Mouse (Mus musculus) forebrain, embryonic 11.5 days (tissue): Measurements from ENCODE around the gene Rnf111. TPM values are rescaled to one million over a fixed set of nuclear protein-coding genes. Genes with fewer than 3 reads are reported as not detected.
"Not testable (repeated sequence)": the region's sequence is repeated elsewhere in the genome, so short reads cannot be mapped to it uniquely, and the experiment has no call there.

Experiments
- ATAC-seq: fragments of 200-750 bp; cut with Nextera tagmentation; replicated peaks from 2 replicates; pipeline ENCODE4 v1.8.0; 2017; ENCODE audit warnings: moderate TSS enrichment; ENCODE audit not compliant: low FRiP score
- DNase-seq: peaks from one replicate; pipeline ENCODE4 v3.0.0-alpha.2; 2017; ENCODE audit warnings: low spot score
- H3K27ac ChIP-seq: fragments of 300-500 bp; sonication (generic); 2 replicates; pipeline ENCODE4 v1.5.1; 2014; ENCODE audit warnings: low read depth, low read length
- H3K27me3 ChIP-seq: fragments of 300-500 bp; sonication (generic); 2 replicates; pipeline ENCODE4 v1.6.1; 2014; ENCODE audit warnings: mild to moderate bottlenecking, low read length, mixed read lengths; ENCODE audit not compliant: control insufficient read depth, insufficient read depth
- H3K36me3 ChIP-seq: fragments of 300-500 bp; sonication (generic); 2 replicates; pipeline ENCODE4 v1.6.1; 2014; ENCODE audit warnings: mild to moderate bottlenecking, low read length, moderate library complexity, mixed read lengths; ENCODE audit not compliant: control insufficient read depth, insufficient read depth
- H3K4me1 ChIP-seq: fragments of 300-500 bp; sonication (generic); replicated peaks from 2 replicates; pipeline ENCODE4 v1.6.1; 2014; ENCODE audit warnings: low read length, mixed read lengths; ENCODE audit not compliant: control insufficient read depth, insufficient read depth
- H3K4me2 ChIP-seq: fragments of 300-500 bp; sonication (generic); 2 replicates; pipeline ENCODE4 v1.6.1; 2014; ENCODE audit warnings: low read depth, mild to moderate bottlenecking, low read length, moderate library complexity, mixed read lengths; ENCODE audit not compliant: severe bottlenecking
- H3K4me3 ChIP-seq: fragments of 300-500 bp; sonication (generic); 2 replicates; pipeline ENCODE4 v1.5.1; 2014; ENCODE audit warnings: low read depth, low read length
- H3K9ac ChIP-seq: fragments of 300-500 bp; sonication (generic); 2 replicates; pipeline ENCODE4 v1.6.1; 2014; ENCODE audit warnings: low read length
- H3K9me3 ChIP-seq: fragments of 300-500 bp; sonication (generic); 2 replicates; pipeline ENCODE4 v1.6.1; 2016; ENCODE audit warnings: low read length, mixed read lengths; ENCODE audit not compliant: control insufficient read depth
- WGBS: fragments of 180-500 bp; shearing (Covaris S2); extraction: QIAGEN DNeasy Blood & Tissue Kit; methylation state at CpG from one replicate; pipeline ENCODE4 v1.1.7; 2014; 5-methylcytosine and 5-hydroxymethylcytosine counted together
- polyA plus RNA-seq: library from polyadenylated mRNA; unstranded; fragments of >200 nt; fragmentation: Nextera tagmentation; extraction: Ambion mirVana; gene quantifications from 2 replicates; pipeline ENCODE4 v1.2.1, GENCODE M21; 2014

The Rnf111 gene
- polyA plus RNA-seq, 1 experiment from 2014 or later = 43.6 TPM

DNA sequence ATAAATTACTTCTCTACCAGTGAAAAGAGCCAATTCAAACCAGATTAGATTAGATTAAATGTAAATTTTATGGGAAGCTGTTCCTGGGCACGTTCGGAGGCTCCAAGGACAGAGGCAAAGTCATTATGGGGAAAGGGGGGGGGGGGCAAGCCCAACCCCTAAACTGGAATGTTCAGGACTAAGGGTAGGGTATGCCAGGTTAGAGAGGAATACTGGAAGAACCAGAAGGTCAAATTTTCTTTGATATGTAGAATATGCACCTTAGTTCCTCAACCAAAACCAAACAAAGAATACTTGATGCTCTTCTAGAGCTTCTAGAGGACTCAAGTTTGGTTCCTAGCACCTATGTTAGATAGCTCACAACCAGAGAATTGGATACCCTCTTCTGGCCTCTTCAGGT, 16.1 kb downstream of the Rnf111 start:
- Histone ChIP-seq H3K4me2 (no peak overlapping the region), H3K9ac (no peak overlapping the region), H3K36me3 (no peaks in the 10 kb centered on the region), H3K4me1 (no peaks in the 10 kb centered on the region), H3K27ac (no peak overlapping the region), H3K9me3 (no peaks in the 10 kb centered on the region), H3K4me3 (no peak overlapping the region), H3K27me3 (no peaks in the 10 kb centered on the region)
- WGBS = 95% methylated on average over 2 of the region's 2 CpGs
- ATAC-seq (no peak), DNase-seq (no peak)

DNA sequence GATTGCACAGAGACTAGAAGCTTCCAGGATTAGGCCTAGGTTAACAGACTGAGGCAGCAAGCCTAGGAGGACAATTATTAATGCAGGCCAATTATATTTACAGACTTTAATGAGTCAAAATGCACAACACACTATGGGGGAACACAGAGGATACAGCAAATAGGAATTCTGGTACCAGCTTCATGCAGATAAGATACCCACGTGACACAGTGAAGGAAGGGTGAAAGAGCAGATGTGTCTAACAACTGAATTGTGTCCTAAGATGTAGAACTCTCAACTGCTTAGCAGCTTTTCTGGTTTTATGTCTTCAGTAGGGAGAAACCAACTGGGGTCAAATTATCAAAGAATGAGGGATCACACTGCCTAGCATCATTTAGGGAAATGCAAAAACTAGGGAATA, 17.7 kb downstream of the Rnf111 start:
- no peaks in the 10 kb centered on the region for H3K27me3 ChIP-seq
- no peak overlapping the region for H3K9ac ChIP-seq
- H3K36me3 ChIP-seq = no peaks in the 10 kb centered on the region
- H3K9me3 ChIP-seq = no peaks in the 10 kb centered on the region
- 95% methylated on average over 1 of the region's 1 CpGs for WGBS
- H3K4me3 ChIP-seq = no peak overlapping the region
- H3K4me2 ChIP-seq = no peak overlapping the region
- H3K4me1 ChIP-seq = no peaks in the 10 kb centered on the region
- no peak for ATAC-seq
- H3K27ac ChIP-seq = no peak overlapping the region
- DNase-seq = no peak

DNA sequence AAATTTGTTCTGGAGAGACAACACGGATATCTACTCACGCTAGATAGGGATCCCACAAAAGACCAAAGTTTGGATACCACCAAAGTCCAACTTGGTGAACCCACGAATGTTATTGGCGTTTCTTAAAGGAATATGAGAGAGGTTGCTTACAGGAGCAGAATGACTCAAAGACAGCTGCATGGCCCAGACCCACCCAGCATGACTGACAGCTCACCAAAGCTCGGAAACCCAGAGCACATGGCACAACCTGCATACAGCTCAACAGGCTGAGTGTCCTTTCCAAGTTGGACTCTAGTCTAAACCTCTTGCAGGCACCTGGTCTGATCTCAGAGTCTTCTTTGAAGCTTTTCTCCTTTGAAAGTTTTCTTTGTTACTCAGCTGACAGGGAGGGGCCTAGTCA, 20.0 kb downstream of the Rnf111 start:
- H3K4me3 ChIP-seq = no peak overlapping the region
- H3K4me2 ChIP-seq = no peak overlapping the region
- no peak overlapping the region for H3K27ac ChIP-seq
- WGBS = 95% methylated on average over 5 of the region's 5 CpGs
- DNase-seq (no peak), ATAC-seq (no peak)
- H3K36me3 ChIP-seq = no peaks in the 10 kb centered on the region
- no peaks in the 10 kb centered on the region for H3K9me3 ChIP-seq
- H3K4me1 ChIP-seq = no peaks in the 10 kb centered on the region
- H3K27me3 ChIP-seq = no peaks in the 10 kb centered on the region
- H3K9ac ChIP-seq = no peak overlapping the region

- H3K4me3 ChIP-seq = no peak overlapping the region
- no peaks in the 10 kb centered on the region for H3K27me3 ChIP-seq
- no peaks in the 10 kb centered on the region for H3K4me1 ChIP-seq
- H3K9me3 ChIP-seq = no peaks in the 10 kb centered on the region
- H3K27ac ChIP-seq = no peak overlapping the region
- DNase-seq (no peak), ATAC-seq (no peak)
- H3K36me3 ChIP-seq = no peaks in the 10 kb centered on the region
- no peak overlapping the region for H3K4me2 ChIP-seq
- H3K9ac ChIP-seq = no peak overlapping the region
Measured at GRCm38 (mm10) chr9:70481872-70482271, 21.7 kb downstream of the Rnf111 start.

DNA sequence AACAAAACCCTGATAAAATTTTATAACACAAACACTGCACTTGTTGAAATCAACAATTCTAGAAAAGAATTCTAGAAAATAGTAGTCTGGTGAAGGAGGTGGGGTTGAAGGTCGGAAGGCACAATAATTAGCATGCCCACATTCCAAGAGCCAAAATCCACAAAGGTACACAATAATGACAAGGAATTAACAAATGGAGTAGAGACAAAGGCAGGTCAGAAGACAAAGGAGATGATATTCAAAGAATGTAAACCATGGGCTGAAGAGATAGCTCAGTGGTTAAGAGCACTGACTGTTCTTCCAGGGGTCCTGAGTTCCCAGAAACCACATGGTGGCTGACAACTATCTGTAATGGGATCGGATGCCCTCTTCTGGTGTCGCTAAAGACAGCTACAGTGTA, 26.3 kb downstream of the Rnf111 start:
- Histone ChIP-seq H3K36me3 (peaks cover 3% of the 10 kb centered on the region; the same call in 1 of the 2 replicates), H3K9ac (no peak overlapping the region), H3K4me1 (no peaks in the 10 kb centered on the region), H3K27me3 (no peaks in the 10 kb centered on the region), H3K9me3 (no peaks in the 10 kb centered on the region), H3K27ac (no peak overlapping the region), H3K4me3 (no peak overlapping the region), H3K4me2 (no peak overlapping the region)
- DNase-seq (no peak), ATAC-seq (no peak)
- WGBS = 86% methylated on average over 3 of the region's 3 CpGs

- peaks cover 3% of the 10 kb centered on the region; the same call in 1 of the 2 replicates for H3K36me3 ChIP-seq
- no peak for ATAC-seq
- 94% methylated on average over 9 of the region's 9 CpGs for WGBS
Measured at GRCm38 (mm10) chr9:70475777-70476270, 27.7 kb downstream of the Rnf111 start.

GRCm38 (mm10) chr9:70473400-70473799, 30.1 kb downstream of the Rnf111 start:
- Histone ChIP-seq H3K27ac (no peak overlapping the region), H3K4me1 (no peaks in the 10 kb centered on the region), H3K9me3 (no peaks in the 10 kb centered on the region), H3K9ac (no peak overlapping the region), H3K4me3 (no peak overlapping the region), H3K27me3 (no peaks in the 10 kb centered on the region), H3K4me2 (no peak overlapping the region), H3K36me3 (peaks cover 3% of the 10 kb centered on the region; the same call in 1 of the 2 replicates)
- 93% methylated on average over 1 of the region's 1 CpGs for WGBS
- DNase-seq = no peak
- no peak for ATAC-seq

More at GRCm38 (mm10) chr9:70475777-70476270, 27.7 kb downstream of the Rnf111 start:
- Histone ChIP-seq H3K4me1 (no peaks in the 10 kb centered on the region), H3K4me2 (no peak overlapping the region), H3K9me3 (no peaks in the 10 kb centered on the region), H3K9ac (no peak overlapping the region), H3K27me3 (no peaks in the 10 kb centered on the region), H3K4me3 (no peak overlapping the region), H3K27ac (no peak overlapping the region)
- DNase-seq = no peak

GRCm38 (mm10) chr9:70463091-70463490, 40.4 kb downstream of the Rnf111 start:
- not testable (repeated sequence) for H3K36me3 ChIP-seq, H3K27ac ChIP-seq, ATAC-seq, H3K4me2 ChIP-seq, H3K9me3 ChIP-seq, H3K4me1 ChIP-seq, DNase-seq, H3K9ac ChIP-seq, H3K4me3 ChIP-seq, H3K27me3 ChIP-seq
- 96% methylated on average over 13 of the region's 13 CpGs for WGBS

- no peaks in the 10 kb centered on the region; the same call in 1 of the 2 replicates for H3K36me3 ChIP-seq
- no peak overlapping the region for H3K4me3 ChIP-seq
- no peaks in the 10 kb centered on the region for H3K9me3 ChIP-seq
- H3K4me1 ChIP-seq = no peaks in the 10 kb centered on the region
- no peak for ATAC-seq
- H3K9ac ChIP-seq = no peak overlapping the region
- no peaks in the 10 kb centered on the region for H3K27me3 ChIP-seq
- H3K4me2 ChIP-seq = no peak overlapping the region
- H3K27ac ChIP-seq = no peak overlapping the region
- 93% methylated on average over 2 of the region's 2 CpGs for WGBS
- no peak for DNase-seq
Measured at GRCm38 (mm10) chr9:70452371-70452770, 51.2 kb downstream of the Rnf111 start.
